Mouse (Mus musculus): ENCODE data around the gene Zfp512.

GRCm38 (mm10) chr5:31470334-31470733, 18.1 kb downstream of the Zfp512 start:
- TF ChIP-seq POLR2AphosphoS5 (IDR thresholded peaks at IDR 0.05; ENCODE audit: insufficient replicate concordance, low read depth, low read length): no peak
- TF ChIP-seq CTCF (IDR thresholded peaks at IDR 0.05; ENCODE audit: low read depth, low read length): peak; percentile 35; the same call in 1 of the 2 replicates
- no peak for TF ChIP-seq GATA1 (IDR thresholded peaks at IDR 0.05; ENCODE audit: borderline replicate concordance, low read length)
- no peak for TF ChIP-seq GATA2 (IDR thresholded peaks at IDR 0.05; ENCODE audit: borderline replicate concordance, low read depth, low read length)
- TF ChIP-seq TAL1 (conservative IDR thresholded peaks at IDR 0.05; ENCODE audit: low read depth, low read length): no peak

Data from G1E (cell line).